Mouse (Mus musculus): ENCODE results near the gene Gck.
"Not testable (repeated sequence)": the region's sequence is repeated elsewhere in the genome, so short reads cannot be mapped to it uniquely, and the experiment has no call there.

The Gck gene

DNA sequence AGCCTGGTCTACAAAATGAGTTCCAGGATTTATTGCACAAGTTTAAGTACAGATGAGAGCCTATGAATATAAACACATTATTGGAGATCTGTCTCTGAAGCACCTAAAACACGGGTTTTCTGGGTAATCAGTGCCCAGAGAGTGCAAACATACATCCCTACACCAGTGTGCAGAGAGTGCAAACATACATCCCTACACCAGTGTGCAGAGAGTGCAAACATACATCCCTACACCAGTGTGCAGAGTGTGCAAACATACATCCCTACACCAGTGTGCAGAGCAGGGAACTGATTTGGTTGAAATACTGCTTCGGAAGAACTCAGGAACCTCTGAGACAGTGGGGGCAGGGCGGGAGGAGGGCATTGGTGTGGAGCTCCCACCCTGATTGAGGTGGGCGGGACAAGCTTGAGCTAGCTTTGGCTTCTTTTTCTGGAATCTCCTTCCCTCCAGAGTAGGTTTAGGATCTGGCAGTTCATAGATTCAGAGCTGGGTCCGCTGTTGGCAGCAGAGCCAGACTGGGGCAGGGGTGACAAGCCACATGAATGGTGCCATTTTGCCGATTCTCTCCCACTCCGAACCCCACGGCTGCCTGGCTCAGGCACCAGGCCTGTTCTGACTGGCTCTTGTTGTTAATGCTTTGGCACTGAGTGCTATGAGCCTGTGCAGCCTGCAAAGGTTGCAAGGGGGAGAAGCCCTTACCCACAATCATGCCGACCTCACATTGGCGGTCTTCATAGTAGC lies 43.9 kb downstream of the Gck start:
- DNase-seq: no peak

GRCm38 (mm10) chr11:5904871-5905270 lies 45.0 kb downstream of the Gck start:
- DNase-seq: no peak

DNA sequence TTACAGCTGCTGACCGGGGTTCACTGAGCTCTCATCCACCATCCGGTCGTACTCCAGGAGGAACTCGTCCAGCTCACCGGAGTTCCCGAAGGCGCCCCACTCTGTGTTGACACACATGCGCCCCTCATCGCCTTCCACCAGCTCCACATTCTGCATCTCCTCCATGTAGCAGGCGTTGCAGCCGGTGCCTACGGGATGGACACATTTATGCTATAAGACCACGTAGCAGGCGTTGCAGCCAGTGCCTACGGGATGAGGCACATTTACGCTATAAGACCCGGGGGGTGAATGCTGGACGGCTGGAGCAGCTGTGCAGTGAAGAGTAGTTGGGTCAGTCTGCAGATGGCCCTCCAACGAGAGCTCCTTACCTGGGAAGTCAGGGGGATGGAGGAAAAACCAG lies 45.5 kb downstream of the Gck start:
- DNase-seq: no peak

GRCm38 (mm10) chr11:5903844-5904243 lies 46.0 kb downstream of the Gck start:
- DNase-seq: no peak

DNA sequence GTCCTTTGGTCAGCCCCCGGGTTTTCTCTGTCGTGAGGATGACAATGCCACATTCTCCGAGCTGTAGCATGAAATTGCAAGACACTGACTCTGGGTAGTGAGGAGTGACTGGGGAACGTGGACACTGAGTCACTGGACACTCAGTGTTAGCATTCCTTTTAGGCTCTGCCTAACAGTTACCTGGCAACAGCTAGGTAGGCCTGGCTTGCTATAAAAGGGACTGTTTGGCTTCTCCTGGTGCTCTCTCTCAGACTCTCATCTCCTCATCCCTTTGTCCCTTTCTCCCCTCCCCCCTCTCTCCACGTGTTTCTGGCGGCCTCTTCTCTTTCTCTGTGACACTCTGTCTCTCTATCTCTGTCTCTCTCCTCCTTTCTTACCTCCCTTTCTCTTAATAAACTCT lies 47.5 kb downstream of the Gck start:
- no peak for DNase-seq

DNA sequence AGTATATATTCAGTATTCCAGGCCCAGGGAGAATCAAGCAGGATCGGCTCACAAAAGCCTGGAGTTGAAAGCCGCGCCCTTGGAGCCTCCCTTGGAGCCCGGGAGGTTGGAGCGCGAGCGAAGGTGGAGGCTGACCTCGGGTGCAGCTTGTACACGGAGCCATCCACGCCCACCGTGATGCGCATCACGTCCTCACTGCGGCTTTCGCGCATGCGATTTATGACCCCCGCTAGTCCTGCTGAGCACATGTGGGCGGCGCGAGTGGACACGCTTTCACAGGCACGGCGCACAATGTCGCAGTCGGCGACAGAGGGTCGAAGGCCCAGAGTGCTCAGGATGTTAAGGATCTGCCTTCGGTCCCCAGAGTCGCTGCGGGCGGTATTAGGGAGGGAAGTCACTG lies 47.9 kb downstream of the Gck start:
- DNase-seq: peak; percentile 60

GRCm38 (mm10) chr11:5901320-5901719 lies 48.6 kb downstream of the Gck start:
- DNase-seq: no peak

GRCm38 (mm10) chr11:5899286-5899685 lies 50.6 kb downstream of the Gck start:
- DNase-seq: no peak

DNA sequence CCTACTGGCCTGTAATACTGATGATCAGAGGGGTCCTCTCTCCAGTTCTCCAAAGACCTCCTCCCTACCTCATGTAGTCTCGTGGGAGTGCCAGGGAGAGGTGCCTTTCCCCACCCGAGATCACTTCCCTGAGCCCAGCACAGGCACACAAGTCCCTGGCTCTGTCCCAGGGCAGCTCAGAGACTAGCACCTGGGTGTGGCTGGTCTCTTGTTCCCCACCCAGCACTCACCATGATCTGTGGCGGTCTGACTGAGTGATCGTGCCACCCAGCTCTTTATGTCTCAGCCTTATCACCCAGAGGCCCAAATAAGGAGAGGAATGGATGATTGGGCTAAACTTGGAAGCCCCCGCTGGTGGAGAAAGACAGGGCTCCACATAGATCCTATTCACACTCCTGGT lies 51.4 kb downstream of the Gck start, which contains the start of gene Myl7:
Gene Myl7, minus strand, starts transcription at position 252 of the 400 bp plus-strand sequence.
- no peak for DNase-seq

GRCm38 (mm10) chr11:5897839-5898238 lies 52.0 kb downstream of the Gck start:
- DNase-seq: no peak

- DNase-seq: no peak
These were observed 52.7 kb downstream of the Gck start for GRCm38 (mm10) chr11:5897230-5897629.

GRCm38 (mm10) chr11:5893807-5894206 lies 56.1 kb downstream of the Gck start:
- DNase-seq: no peak

GRCm38 (mm10) chr11:5892810-5893368 lies 57.0 kb downstream of the Gck start:
- no peak for DNase-seq

- DNase-seq: no peak
These were observed 57.7 kb downstream of the Gck start for GRCm38 (mm10) chr11:5892151-5892591.

DNA sequence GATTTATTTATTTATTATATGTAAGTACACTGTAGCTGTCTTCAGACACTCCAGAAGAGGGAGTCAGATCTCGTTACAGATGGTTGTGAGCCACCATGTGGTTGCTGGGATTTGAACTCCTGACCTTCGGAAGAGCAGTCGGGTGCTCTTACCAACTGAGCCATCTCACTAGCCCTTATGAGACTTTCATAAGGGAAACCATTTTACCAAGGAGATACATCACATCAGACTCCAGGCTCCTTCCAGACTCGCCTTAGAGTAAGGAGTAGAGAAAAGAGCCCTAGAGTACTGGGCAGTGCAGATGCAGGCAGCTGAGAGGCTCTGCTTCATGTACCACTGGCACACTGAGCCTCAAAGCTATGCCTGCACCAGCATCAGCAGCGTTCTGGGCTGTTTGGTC lies 61.3 kb downstream of the Gck start:
- DNase-seq: not testable (repeated sequence)

GRCm38 (mm10) chr11:5887250-5887649 lies 62.6 kb downstream of the Gck start:
- no peak for DNase-seq

- peak; percentile 69 for DNase-seq
These were observed 63.7 kb downstream of the Gck start for GRCm38 (mm10) chr11:5886187-5886586.

DNA sequence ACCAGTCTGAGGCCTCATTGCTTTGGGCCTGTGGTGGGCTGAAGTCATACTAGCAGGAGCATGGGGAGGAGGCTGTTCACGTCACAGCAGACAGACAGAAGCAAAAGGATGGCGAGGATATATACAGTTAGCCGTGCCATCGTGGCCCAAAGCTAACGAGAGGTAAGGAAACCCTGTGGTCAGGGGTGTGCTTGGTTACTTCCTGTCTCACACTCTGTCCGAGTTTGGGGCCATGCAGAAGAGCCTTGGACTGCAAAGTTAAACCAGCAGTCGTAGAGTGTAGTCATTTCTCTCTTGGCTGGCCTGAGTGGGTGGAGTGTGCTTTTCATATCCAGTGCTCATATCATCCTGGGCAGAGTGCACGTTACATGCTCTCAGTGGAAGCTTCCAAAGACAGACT lies 67.4 kb downstream of the Gck start:
- no peak for DNase-seq

DNA sequence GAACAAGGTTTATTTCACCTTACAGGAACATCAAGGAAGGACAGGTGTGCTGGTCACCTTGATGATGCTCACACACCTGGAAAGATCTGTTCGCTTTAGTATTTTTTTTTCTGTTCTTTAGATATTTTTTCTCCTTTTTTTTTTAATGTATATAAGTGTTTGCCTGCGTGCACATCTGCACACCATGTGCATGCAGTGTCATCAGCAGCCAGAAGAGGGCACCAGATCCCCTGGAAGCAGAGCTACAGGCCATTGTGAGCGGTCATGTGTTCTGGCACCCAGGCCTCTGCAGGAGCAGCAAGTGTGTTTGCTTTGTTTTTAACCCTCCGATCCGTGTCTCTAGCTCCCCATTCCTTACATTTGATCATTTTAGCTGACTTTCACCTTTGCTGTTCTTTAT lies 70.0 kb downstream of the Gck start:
- DNase-seq: peak; percentile 74

DNA sequence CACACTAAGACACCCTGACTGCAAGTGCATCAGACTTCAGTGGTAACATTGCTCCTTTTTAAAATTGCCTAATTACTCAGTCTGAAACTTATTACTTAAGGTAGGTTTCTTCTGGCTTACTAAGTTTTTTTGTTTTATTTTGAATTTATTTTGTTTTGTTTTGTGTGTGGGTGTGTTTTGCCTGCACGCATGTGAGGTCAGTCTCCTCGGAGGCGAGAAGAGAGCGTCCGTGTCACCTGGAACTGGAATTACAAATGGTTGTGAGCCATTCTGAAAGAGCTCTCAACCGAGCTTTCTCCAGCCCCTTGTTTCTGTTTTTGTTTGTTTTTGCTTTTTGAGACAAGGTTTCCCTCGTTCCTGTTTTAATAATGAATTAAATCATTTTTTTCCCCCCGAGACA lies 71.2 kb downstream of the Gck start:
- no peak for DNase-seq

- peak; percentile 98 for DNase-seq
These were observed 71.9 kb downstream of the Gck start, which contains the start of gene Pold2 for GRCm38 (mm10) chr11:5877921-5878526. Gene Pold2 (minus strand): TSS chr11:5878292.

GRCm38 (mm10) chr11:5877421-5877820 lies 72.5 kb downstream of the Gck start:
- DNase-seq: no peak

- no peak for DNase-seq
These were observed 76.7 kb downstream of the Gck start for GRCm38 (mm10) chr11:5873192-5873591.

DNA sequence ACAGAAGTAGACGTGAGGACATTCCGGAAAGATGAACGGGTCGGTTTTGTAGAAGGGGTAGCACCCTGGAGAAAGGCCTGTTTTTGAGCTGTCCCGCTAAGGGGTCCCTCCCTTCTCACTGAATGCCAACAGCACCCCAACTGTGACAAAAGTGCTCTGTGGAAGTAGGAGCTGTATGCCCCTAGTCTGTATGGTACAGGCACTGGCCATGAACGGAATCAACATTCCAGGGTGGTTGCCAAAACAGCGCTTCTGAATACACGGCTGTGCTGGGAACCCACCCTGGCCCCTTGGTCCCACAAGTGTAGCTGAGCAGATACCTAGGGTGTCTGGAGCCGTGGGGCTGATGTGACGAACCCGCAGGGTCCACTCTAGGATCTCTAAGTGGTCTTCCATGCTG lies 77.2 kb downstream of the Gck start:
- no peak for DNase-seq
